Mouse (Mus musculus) lung, adult 2 months (tissue): ENCODE measurements around the gene Zgrf1.

Source experiments
- CTCF ChIP-seq: fragments of 200-500 bp; IDR thresholded peaks from 2 replicates; pipeline ENCODE4 v1.5.1; 2011; ENCODE audit warnings: mild to moderate bottlenecking, low read length, control low read depth; ENCODE audit not compliant: insufficient read depth
- POLR2A ChIP-seq: fragments of 200-500 bp; IDR thresholded peaks from 2 replicates; pipeline ENCODE4 v1.6.1; 2011; ENCODE audit warnings: low read depth, mild to moderate bottlenecking, control low read depth, low read length, borderline replicate concordance; ENCODE audit errors: extremely low read depth

GRCm38 (mm10) chr3:127597136-127597535 is 43.8 kb downstream of the Zgrf1 start:
- TF ChIP-seq CTCF = no peak
- TF ChIP-seq POLR2A = no peak
